Mouse (Mus musculus) MN1 (cell line): ENCODE data around the gene Pgam5.

ENCODE experiments used
- DNase-seq: peaks from one replicate; pipeline ENCODE4 v3.0.0-alpha.2; 2016; ENCODE audit warnings: low spot score

Gene Pgam5

DNA sequence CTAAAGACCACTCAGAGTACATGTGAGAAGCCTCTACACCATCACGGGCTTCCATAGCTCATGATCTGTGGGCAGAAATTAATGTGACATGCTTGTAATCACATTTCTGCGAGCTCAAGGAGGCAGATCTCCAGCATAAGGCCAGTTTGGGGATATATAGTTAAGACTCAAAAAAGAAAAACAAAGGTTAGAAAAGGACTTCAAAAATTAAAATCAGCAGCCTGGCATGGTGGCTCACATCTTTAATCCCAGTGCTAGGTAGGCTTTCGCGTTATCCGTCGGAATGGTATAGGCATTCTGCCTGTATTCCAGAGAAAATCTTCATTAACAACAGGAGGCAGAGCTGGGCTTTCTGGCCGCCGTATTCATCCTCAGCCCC lies 39.3 kb downstream of the Pgam5 start:
- no peak for DNase-seq

DNA sequence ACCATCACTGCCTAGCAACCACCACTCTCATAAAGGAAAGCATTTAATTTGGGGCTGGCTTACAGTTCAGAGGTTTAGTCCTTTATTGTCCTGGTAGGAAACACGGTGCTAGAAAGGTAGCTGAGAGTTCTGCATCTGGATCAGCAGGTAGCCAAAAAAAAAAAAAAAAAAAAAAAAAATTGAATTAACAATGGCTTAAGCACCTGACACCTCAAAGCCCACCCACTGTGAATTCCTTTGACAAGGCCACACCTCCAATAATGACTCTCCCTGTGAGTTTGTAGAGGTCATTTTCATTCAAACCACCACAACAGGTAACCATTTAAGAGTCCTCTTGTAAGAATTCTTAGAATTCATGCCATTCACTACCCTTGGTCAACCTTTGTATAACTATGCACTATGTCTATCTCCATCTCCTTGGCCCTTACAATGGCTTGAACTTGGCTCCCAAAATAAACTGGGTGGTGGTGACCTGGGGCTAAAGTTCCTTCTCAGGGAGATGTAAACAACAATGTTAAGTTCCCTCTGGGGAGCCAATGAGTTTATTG lies 42.3 kb downstream of the Pgam5 start:
- no peak for DNase-seq

DNA sequence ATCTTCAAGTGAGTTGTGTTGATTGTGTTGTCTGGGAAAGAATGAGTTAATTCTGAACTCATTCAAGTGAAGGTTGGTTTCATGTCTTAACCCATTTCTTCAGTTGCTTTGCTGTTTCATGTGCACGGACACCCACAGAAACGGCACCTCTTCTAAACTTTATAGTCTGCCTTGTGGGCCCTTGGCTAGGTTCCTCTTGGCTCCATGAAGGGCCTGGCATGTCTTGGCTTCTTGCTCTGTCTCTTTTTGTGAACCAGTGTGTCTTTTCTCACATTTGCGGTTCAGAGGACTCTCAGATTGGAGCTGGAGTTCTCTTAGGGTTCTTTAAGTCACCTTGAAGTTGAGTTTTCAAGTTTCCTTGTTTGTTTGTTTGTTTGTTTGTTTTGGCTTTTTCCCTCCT lies 44.7 kb downstream of the Pgam5 start:
- DNase-seq, result no peak

DNA sequence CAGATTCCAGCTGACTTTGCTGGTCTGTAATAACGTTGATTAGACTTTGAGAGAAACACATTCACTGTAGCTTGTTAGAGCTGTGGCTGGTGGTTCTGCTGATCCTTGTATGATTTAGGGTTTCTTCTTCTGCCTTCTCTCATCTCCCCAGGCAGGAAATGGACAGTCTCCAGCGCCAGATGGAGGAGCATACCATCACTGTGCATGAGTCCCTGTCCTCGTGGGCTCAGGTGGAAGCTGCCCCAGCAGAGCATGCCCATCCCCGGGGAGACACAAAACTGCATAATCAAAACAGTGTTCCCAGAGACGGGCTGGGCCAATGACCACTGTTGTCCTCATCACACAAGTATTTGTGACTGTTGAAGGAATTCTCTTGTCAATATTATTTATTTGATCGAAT lies 47.0 kb downstream of the Pgam5 start:
- DNase-seq, result peak; percentile 54

DNA sequence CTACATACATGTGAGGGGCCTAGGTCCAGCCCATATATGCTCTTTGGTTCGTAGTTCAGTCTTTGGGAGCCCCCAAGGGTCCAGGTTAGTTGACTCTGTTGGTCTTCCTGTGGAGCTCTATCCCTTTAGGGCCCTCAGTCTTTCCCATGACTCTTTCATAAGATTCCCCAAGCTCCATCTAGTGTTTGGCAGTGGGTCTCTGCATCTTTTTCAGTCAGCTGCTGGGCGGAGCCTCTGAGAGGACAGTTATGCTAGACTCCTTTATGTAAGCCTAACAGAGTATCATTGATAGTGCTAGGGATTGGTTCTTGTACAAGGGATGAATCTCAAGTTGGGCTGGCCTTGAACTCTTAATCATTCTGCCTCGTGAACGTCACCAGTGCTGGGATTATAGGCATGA lies 49.4 kb downstream of the Pgam5 start:
- DNase-seq, result no peak

DNA sequence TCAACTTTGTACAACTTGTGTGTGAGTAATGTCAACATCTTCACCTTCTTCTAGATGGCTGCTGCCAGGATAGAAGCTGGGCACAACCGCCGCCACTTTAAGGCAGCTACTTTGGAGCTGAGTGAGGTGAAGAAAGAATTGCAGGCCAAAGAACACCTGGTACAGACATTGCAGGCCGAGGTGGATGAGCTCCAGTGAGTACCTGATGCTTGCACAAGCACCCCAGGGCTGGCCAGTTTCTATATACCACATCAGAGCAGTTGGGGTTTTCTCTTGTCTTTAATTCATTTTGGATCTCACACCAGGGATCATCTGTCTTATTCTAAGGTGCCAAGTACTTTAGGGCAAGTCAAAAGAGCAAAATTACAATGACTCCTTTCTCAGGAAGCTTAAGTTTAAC lies 52.9 kb downstream of the Pgam5 start:
- DNase-seq, result no peak

- no peak for DNase-seq
These were observed 58.4 kb downstream of the Pgam5 start for GRCm38 (mm10) chr5:110211312-110211711.
